Mouse (Mus musculus): Measurements from ENCODE around the gene Aprt. TPM values are rescaled to one million over a fixed set of nuclear protein-coding genes. Genes with fewer than 3 reads are reported as not detected.
A peak's percentile ranks its signal among the peaks of the same experiment; 100 is the strongest.

Aprt gene
- polyA plus RNA-seq, 1 experiment from 2014 or later, result 436 TPM

DNA sequence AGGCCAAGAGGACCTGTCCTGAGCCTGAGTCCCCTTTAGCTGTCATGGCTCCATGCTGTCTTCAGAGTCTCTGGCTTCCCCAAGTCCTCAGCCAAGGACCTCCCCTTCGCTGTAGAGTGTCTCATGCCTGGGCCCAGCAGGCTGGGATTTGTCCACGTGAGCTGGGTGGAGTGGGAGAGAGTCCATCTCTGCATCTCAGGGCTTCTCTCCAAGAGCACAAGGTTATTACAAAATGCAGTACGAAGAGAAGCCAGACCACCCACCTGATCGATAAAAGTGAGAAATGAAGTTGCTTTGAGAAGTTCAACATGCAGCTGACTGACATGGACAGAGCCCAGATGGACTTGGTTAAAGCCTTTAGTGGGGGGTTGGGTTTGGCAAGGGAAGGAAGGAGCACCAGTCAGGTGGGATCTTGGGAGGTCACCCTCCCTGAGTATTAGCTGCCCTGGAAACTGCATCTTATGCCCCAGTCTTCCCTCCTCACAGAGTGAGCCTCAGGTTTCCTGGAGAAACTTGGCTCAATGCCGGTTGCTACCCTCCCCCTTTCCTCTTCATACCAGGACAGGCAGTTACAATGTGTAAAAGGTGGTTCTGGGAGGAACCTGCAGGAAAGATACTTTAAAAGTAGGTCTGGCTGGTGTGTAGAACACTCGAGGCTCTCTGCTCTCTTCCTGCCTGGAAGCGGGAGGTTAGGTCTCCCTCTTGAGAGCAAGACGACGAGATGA, 39.6 kb upstream of the Aprt start:
- no peak overlapping the region for H3K9ac ChIP-seq (replicated peaks; ENCODE audit: low read depth, low read length)
- ATAC-seq (ENCODE audit: insufficient number of reproducible peaks, insufficient read depth, low FRiP score, low read depth), result no peak; the same call in 1 of the 2 replicates
- peaks cover 16% of the 10 kb centered on the region for H3K4me1 ChIP-seq (ENCODE audit: control insufficient read depth, insufficient read depth, low read length)
- WGBS, result 51% methylated on average over 9 of the region's 9 CpGs
- peaks cover 5% of the 10 kb centered on the region; the same call in 1 of the 2 replicates for H3K36me3 ChIP-seq (ENCODE audit: control insufficient read depth, insufficient read depth, low read length)
- no peak overlapping the region for H3K4me3 ChIP-seq (ENCODE audit: low read depth, low read length)
- no peaks in the 10 kb centered on the region for H3K27me3 ChIP-seq (ENCODE audit: control insufficient read depth, insufficient read depth, low read length)
- no peaks in the 10 kb centered on the region for H3K9me3 ChIP-seq (ENCODE audit: control insufficient read depth, low read depth, low read length)
- H3K4me2 ChIP-seq (replicated peaks; ENCODE audit: low read depth, low read length), result no peak overlapping the region
- peak overlapping the region; percentile 72 for H3K27ac ChIP-seq (ENCODE audit: low read length)

DNA sequence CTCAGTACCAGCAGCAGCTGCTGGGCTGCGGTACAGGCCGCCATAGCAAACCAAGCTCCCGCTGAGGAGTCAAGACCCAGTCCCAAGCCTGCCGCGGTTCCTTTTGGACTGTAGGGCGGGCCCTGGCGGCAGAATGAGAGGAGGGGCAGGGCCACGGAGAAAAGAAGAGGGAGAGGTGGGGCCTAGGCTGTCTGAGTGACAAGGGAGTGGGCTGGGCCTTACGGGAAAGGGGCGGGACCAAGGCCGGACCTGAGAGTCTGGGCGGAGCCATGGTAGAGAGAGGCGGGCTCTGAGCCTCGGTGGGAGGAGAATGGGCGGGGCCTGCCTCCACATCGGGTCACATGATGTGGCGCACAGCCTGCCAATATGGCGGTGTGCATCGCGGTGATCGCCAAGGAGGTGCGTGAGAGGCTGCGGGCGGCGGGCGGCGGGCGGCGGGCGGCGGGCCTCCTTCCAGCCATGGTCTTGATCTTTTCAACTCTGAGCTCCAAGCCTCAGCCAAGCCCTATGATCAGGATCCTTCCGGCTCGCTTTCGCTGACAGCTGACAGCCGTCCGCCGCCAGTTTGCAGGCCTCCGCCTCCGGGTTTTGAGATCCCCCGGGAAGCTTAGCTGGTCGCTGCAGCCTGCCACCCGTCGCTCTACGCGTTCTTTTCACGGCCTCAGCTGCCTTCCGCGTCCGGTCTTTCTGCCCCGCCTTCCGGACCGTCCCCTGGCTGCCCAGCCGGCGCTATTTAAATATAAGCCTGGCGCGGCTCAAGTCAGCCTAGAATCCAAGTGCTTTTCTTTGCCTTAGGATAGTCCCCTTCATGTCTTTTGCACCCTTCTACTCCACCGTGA, 34.8 kb upstream of the Aprt start, which contains the start of the genes Galns and Trappc2l:
Gene Galns, minus strand, starts transcription at position 169 of the 839 bp plus-strand sequence.
Gene Trappc2l, plus strand, starts transcription at position 346 of the 839 bp plus-strand sequence.
- Histone ChIP-seq H3K9me3 (ENCODE audit: control insufficient read depth, low read depth, low read length) (no peaks in the 10 kb centered on the region), H3K9ac (replicated peaks; ENCODE audit: low read depth, low read length) (peak within 1 kb of the TSS; percentile 43), H3K27ac (ENCODE audit: low read length) (peak within 1 kb of the TSS; percentile 82), H3K36me3 (ENCODE audit: control insufficient read depth, insufficient read depth, low read length) (peaks cover 5% of the 10 kb centered on the region; the same call in 1 of the 2 replicates), H3K4me2 (replicated peaks; ENCODE audit: low read depth, low read length) (peak within 1 kb of the TSS; percentile 88), H3K27me3 (ENCODE audit: control insufficient read depth, insufficient read depth, low read length) (no peaks in the 10 kb centered on the region), H3K4me1 (ENCODE audit: control insufficient read depth, insufficient read depth, low read length) (peaks cover 15% of the 10 kb centered on the region), H3K4me3 (ENCODE audit: low read depth, low read length) (peak within 1 kb of the TSS; percentile 63)
- peak; percentile 96 for ATAC-seq (ENCODE audit: insufficient number of reproducible peaks, insufficient read depth, low FRiP score, low read depth)
- WGBS, result under 1% methylated on average over 57 of the region's 57 CpGs

DNA sequence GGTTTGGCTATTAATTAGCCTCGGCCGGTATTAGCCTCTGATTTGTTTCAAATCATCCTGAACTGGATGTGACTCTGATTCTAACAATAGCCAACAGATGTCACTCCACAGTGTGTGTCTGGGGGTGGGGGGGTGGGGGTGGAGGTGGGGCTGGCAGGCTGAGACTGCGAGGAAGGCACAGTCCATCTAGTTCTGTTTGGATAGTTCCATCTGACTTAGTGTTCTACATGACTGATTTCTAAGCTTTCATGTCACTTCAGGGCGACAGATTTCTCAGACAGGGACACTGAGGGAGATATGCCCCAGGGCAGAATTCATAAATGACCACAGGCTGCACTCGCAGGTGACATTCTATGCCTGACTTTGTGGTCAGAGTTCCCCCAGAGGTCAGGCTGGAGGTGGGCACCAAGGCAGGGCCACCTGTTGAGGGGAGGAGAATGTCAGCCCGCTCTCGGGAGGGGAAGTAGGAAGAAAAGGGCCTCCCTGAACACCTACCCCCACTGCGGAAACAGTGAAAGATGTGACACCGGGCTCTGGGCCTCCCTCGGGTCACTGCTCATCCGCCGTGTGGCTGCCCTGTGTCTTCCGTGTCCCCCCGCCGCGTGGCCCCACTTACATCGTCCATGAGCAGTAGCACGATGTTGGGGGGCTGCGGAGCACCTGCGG, 34.0 kb upstream of the Aprt start:
- peak overlapping the region; percentile 63 for H3K4me3 ChIP-seq (ENCODE audit: low read depth, low read length)
- H3K9me3 ChIP-seq (ENCODE audit: control insufficient read depth, low read depth, low read length), result no peaks in the 10 kb centered on the region
- peak overlapping the region; percentile 88 for H3K4me2 ChIP-seq (replicated peaks; ENCODE audit: low read depth, low read length)
- H3K9ac ChIP-seq (replicated peaks; ENCODE audit: low read depth, low read length), result peak overlapping the region; percentile 42
- peaks cover 11% of the 10 kb centered on the region for H3K4me1 ChIP-seq (ENCODE audit: control insufficient read depth, insufficient read depth, low read length)
- H3K27me3 ChIP-seq (ENCODE audit: control insufficient read depth, insufficient read depth, low read length), result no peaks in the 10 kb centered on the region
- H3K36me3 ChIP-seq (ENCODE audit: control insufficient read depth, insufficient read depth, low read length), result peaks cover 5% of the 10 kb centered on the region; the same call in 1 of the 2 replicates
- 4% methylated on average over 20 of the region's 20 CpGs for WGBS
- H3K27ac ChIP-seq (ENCODE audit: low read length), result peak overlapping the region; percentile 59
- ATAC-seq (ENCODE audit: insufficient number of reproducible peaks, insufficient read depth, low FRiP score, low read depth), result no peak; the same call in 1 of the 2 replicates

DNA sequence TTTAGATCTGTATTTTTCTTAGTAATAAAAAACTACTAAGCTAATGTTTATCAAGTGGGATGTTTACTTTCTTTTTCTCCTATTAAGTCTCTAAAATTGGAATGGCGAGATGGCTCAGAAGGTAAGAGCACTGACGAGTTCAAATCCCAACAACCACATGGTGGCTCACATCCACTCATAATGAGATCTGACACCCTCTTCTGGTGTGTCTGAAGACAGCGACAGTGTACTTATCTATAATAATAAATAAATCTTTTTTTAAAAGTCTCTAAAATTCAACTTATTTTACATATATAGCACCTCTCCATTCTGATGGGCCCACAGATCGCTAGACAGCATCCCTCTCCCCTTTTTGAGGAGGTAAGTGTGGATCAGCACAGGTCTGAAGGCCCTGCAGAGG, 33.5 kb upstream of the Aprt start:
- no peaks in the 10 kb centered on the region for H3K9me3 ChIP-seq (ENCODE audit: control insufficient read depth, low read depth, low read length)
- 56% methylated on average over 4 of the region's 4 CpGs for WGBS
- ATAC-seq (ENCODE audit: insufficient number of reproducible peaks, insufficient read depth, low FRiP score, low read depth), result no peak
- H3K4me1 ChIP-seq (ENCODE audit: control insufficient read depth, insufficient read depth, low read length), result peaks cover 11% of the 10 kb centered on the region
- no peaks in the 10 kb centered on the region for H3K27me3 ChIP-seq (ENCODE audit: control insufficient read depth, insufficient read depth, low read length)
- peaks cover 5% of the 10 kb centered on the region; the same call in 1 of the 2 replicates for H3K36me3 ChIP-seq (ENCODE audit: control insufficient read depth, insufficient read depth, low read length)
- no peak overlapping the region for H3K9ac ChIP-seq (replicated peaks; ENCODE audit: low read depth, low read length)
- H3K27ac ChIP-seq (ENCODE audit: low read length), result no peak overlapping the region
- H3K4me2 ChIP-seq (replicated peaks; ENCODE audit: low read depth, low read length), result peak overlapping the region; percentile 88; the same call in 1 of the 2 replicates
- 0 out of 2 replicates have a peak overlapping the region, but pooled peaks have one; percentile 63 for H3K4me3 ChIP-seq (ENCODE audit: low read depth, low read length)

DNA sequence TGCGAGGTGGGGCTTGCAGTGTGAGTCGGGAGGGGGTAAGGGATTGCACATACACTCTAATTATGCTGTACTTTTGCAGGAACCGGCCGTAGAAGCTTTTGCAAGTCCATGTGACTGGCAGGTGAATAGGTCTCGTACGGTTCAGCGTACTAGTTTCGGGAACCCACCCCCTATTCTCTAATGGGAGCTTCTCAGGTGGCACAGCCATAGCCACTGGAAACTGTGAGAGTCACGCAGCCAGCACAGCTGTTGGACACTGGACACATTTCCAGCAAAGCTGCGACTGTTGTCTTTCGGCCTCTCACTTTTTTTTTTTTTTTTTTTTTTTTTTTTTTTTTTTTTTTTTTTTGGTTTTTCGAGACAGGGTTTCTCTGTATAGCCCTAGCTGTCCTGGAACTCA, 30.1 kb upstream of the Aprt start:
- Histone ChIP-seq H3K27ac (ENCODE audit: low read length) (no peak overlapping the region), H3K9me3 (ENCODE audit: control insufficient read depth, low read depth, low read length) (no peaks in the 10 kb centered on the region), H3K36me3 (ENCODE audit: control insufficient read depth, insufficient read depth, low read length) (no peaks in the 10 kb centered on the region), H3K9ac (replicated peaks; ENCODE audit: low read depth, low read length) (no peak overlapping the region), H3K4me3 (ENCODE audit: low read depth, low read length) (no peak overlapping the region), H3K4me2 (replicated peaks; ENCODE audit: low read depth, low read length) (no peak overlapping the region), H3K27me3 (ENCODE audit: control insufficient read depth, insufficient read depth, low read length) (no peaks in the 10 kb centered on the region), H3K4me1 (ENCODE audit: control insufficient read depth, insufficient read depth, low read length) (0 out of 2 replicates have a peak, but pooled peaks cover 3% of the 10 kb centered on the region)
- ATAC-seq (ENCODE audit: insufficient number of reproducible peaks, insufficient read depth, low FRiP score, low read depth), result no peak
- WGBS, result 84% methylated on average over 11 of the region's 12 CpGs

DNA sequence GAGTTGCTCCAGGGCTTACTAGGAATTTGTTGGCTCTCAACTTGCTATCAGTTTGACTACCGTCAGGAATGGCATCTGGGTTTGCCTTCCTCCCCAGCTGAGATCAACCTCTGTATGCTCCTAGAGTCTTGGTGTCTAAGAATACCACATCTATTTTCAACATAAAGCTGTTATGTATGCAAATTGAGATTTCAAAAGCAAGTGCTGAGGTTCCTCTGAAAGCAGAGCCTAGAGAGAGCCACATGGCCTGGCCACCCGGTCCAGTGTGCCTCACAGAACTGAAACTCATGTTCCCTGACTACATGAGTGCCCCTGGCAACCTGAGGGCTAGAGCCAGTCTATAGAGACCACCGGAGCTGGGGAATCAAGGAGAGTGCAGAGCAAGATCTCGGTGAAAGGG, 28.7 kb upstream of the Aprt start:
- no peaks in the 10 kb centered on the region for H3K9me3 ChIP-seq (ENCODE audit: control insufficient read depth, low read depth, low read length)
- WGBS, result 79% methylated on average over 4 of the region's 4 CpGs
- H3K27me3 ChIP-seq (ENCODE audit: control insufficient read depth, insufficient read depth, low read length), result no peaks in the 10 kb centered on the region
- H3K27ac ChIP-seq (ENCODE audit: low read length), result no peak overlapping the region
- H3K4me1 ChIP-seq (ENCODE audit: control insufficient read depth, insufficient read depth, low read length), result 0 out of 2 replicates have a peak, but pooled peaks cover 1% of the 10 kb centered on the region
- ATAC-seq (ENCODE audit: insufficient number of reproducible peaks, insufficient read depth, low FRiP score, low read depth), result no peak
- no peaks in the 10 kb centered on the region; the same call in 1 of the 2 replicates for H3K36me3 ChIP-seq (ENCODE audit: control insufficient read depth, insufficient read depth, low read length)
- no peak overlapping the region for H3K9ac ChIP-seq (replicated peaks; ENCODE audit: low read depth, low read length)
- H3K4me2 ChIP-seq (replicated peaks; ENCODE audit: low read depth, low read length), result no peak overlapping the region
- H3K4me3 ChIP-seq (ENCODE audit: low read depth, low read length), result no peak overlapping the region

DNA sequence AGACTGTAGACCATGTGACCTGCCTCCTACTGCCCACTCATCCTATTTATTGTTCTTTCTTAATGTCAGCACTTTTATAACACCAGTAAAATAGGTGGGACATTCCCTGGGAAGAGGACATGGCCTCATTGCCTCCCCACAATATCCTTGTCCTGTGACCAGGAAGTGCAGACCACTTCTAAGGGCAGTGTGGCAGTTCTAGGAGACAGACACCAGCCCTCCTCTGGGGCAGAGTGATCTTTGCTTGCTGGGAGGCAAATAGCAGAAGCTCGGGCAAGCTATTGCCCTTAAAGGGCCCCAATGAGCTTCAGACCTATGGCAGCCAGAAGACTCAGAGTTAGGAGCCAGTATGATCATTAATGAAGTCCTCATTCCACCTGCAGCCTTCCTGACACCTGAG, 27.9 kb upstream of the Aprt start:
- H3K27ac ChIP-seq (ENCODE audit: low read length), result no peak overlapping the region
- no peak overlapping the region for H3K4me2 ChIP-seq (replicated peaks; ENCODE audit: low read depth, low read length)
- H3K9ac ChIP-seq (replicated peaks; ENCODE audit: low read depth, low read length), result no peak overlapping the region
- H3K4me3 ChIP-seq (ENCODE audit: low read depth, low read length), result no peak overlapping the region
- no peaks in the 10 kb centered on the region; the same call in 1 of the 2 replicates for H3K36me3 ChIP-seq (ENCODE audit: control insufficient read depth, insufficient read depth, low read length)
- H3K27me3 ChIP-seq (ENCODE audit: control insufficient read depth, insufficient read depth, low read length), result no peaks in the 10 kb centered on the region
- H3K4me1 ChIP-seq (ENCODE audit: control insufficient read depth, insufficient read depth, low read length), result no peaks in the 10 kb centered on the region
- no peaks in the 10 kb centered on the region for H3K9me3 ChIP-seq (ENCODE audit: control insufficient read depth, low read depth, low read length)
- ATAC-seq (ENCODE audit: insufficient number of reproducible peaks, insufficient read depth, low FRiP score, low read depth), result no peak
- WGBS, result 67% methylated on average over 1 of the region's 1 CpGs

DNA sequence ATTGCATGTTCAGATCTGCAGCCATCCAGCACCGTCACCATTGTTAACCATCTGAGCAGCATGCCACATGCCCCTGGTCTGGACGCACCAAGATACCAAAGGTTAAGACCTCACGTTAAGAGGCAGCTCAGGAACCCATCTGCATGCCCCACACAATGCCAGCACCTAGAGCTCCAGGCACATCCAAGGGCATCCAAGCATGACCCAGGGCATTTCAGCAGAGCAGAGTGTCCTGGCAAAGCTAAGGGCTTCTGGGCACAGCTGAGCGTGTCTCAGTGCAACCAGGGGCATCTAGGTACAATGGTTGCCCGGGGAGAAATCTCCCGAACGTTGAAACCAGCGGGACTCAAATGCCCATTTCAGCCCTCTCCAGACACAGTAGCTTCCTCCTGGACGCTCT, 24.0 kb upstream of the Aprt start:
- no peak for ATAC-seq (ENCODE audit: insufficient number of reproducible peaks, insufficient read depth, low FRiP score, low read depth)
- WGBS, result 94% methylated on average over 9 of the region's 9 CpGs
- H3K4me3 ChIP-seq (ENCODE audit: low read depth, low read length), result no peak overlapping the region

More for the DNA sequence above, 24.0 kb upstream of the Aprt start:
- Histone ChIP-seq H3K9me3 (ENCODE audit: control insufficient read depth, low read depth, low read length) (no peaks in the 10 kb centered on the region), H3K27ac (ENCODE audit: low read length) (no peak overlapping the region), H3K4me2 (replicated peaks; ENCODE audit: low read depth, low read length) (no peak overlapping the region), H3K27me3 (ENCODE audit: control insufficient read depth, insufficient read depth, low read length) (no peaks in the 10 kb centered on the region), H3K9ac (replicated peaks; ENCODE audit: low read depth, low read length) (no peak overlapping the region), H3K4me1 (ENCODE audit: control insufficient read depth, insufficient read depth, low read length) (no peaks in the 10 kb centered on the region), H3K36me3 (ENCODE audit: control insufficient read depth, insufficient read depth, low read length) (no peaks in the 10 kb centered on the region; the same call in 1 of the 2 replicates)

Data from stomach, embryonic 14.5 days (tissue).